Mouse (Mus musculus): ENCODE data around the gene Nat8f2. TPM values are rescaled to one million over a fixed set of nuclear protein-coding genes. Genes with fewer than 3 reads are reported as not detected.
"Not testable (repeated sequence)": the region's sequence is repeated elsewhere in the genome, so short reads cannot be mapped to it uniquely, and the experiment has no call there.

Gene Nat8f2
- polyA plus RNA-seq, 1 experiment from 2014 or later, result not detected

DNA sequence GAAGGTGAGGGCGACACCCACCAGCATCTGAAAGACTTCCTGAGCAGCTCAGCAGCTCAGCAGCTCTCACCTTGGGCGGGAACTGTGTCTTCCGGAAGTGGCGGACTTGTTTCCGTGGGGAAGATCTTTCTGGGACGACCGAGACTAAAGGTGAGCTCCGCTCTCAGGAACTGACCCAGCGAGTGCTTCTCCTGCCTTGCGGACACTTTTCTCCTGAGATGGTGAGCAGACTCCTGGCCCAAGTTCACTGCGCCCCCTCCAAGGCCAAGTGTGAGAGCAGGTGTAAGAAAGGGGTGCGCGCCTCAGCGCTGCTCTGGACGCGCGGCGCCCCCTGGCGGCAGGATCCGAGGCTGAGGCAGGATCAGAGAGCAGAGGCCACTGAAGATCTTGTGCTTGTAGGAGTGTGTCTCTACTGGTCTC, 35.7 kb upstream of the Nat8f2 start, which contains the start of gene Nat8f4:
Gene Nat8f4 (minus strand): TSS at position 243 of the 420 bp plus-strand sequence.
- H3K9me3 ChIP-seq (replicated peaks; ENCODE audit: control insufficient read depth, low read length); H3K27me3 ChIP-seq (ENCODE audit: control insufficient read depth, insufficient read depth, low read depth, low read length); H3K27ac ChIP-seq (ENCODE audit: low read length); H3K4me1 ChIP-seq (ENCODE audit: control insufficient read depth, low read depth, low read length); H3K9ac ChIP-seq (ENCODE audit: low read depth, low read length); H3K36me3 ChIP-seq (ENCODE audit: control insufficient read depth, insufficient read depth): not testable (repeated sequence)
- Histone ChIP-seq H3K4me2 (ENCODE audit: low read depth, low read length) (peak within 1 kb of the TSS; percentile 48), H3K4me3 (ENCODE audit: low read depth, low read length) (peak within 1 kb of the TSS; percentile 55)
- peak; percentile 71 for ATAC-seq (ENCODE audit: low read depth)
- 11% methylated on average over 20 of the region's 20 CpGs for WGBS (ENCODE audit: insufficient replicate concordance)

DNA sequence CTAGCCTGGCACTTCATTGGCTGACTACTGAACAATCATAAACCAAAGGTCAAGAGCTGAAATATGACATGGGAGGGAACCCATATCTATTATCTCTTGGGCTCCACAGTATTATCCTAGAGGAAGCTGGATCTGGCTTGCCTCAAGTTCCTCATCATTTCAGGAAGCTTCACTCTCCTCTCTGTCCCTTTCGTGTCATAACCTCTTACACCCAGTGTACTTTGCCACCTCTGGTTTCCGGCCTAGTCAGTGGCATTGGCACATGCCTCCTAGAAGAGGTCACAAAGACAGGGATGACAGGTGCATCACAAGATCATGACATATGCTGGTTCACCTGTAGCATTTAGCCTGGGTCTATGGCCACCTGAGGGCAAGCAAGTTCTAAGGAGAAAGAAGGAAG, 33.3 kb upstream of the Nat8f2 start:
- Histone ChIP-seq H3K4me1 (ENCODE audit: control insufficient read depth, low read depth, low read length) (no peaks in the 10 kb centered on the region), H3K9me3 (replicated peaks; ENCODE audit: control insufficient read depth, low read length) (no peaks in the 10 kb centered on the region), H3K36me3 (ENCODE audit: control insufficient read depth, insufficient read depth) (no peaks in the 10 kb centered on the region), H3K27ac (ENCODE audit: low read length) (no peak overlapping the region), H3K4me2 (ENCODE audit: low read depth, low read length) (no peak overlapping the region), H3K9ac (ENCODE audit: low read depth, low read length) (no peak overlapping the region), H3K27me3 (ENCODE audit: control insufficient read depth, insufficient read depth, low read depth, low read length) (no peaks in the 10 kb centered on the region), H3K4me3 (ENCODE audit: low read depth, low read length) (no peak overlapping the region)
- WGBS (ENCODE audit: insufficient replicate concordance), result 60% methylated on average over 2 of the region's 2 CpGs
- ATAC-seq (ENCODE audit: low read depth), result no peak

DNA sequence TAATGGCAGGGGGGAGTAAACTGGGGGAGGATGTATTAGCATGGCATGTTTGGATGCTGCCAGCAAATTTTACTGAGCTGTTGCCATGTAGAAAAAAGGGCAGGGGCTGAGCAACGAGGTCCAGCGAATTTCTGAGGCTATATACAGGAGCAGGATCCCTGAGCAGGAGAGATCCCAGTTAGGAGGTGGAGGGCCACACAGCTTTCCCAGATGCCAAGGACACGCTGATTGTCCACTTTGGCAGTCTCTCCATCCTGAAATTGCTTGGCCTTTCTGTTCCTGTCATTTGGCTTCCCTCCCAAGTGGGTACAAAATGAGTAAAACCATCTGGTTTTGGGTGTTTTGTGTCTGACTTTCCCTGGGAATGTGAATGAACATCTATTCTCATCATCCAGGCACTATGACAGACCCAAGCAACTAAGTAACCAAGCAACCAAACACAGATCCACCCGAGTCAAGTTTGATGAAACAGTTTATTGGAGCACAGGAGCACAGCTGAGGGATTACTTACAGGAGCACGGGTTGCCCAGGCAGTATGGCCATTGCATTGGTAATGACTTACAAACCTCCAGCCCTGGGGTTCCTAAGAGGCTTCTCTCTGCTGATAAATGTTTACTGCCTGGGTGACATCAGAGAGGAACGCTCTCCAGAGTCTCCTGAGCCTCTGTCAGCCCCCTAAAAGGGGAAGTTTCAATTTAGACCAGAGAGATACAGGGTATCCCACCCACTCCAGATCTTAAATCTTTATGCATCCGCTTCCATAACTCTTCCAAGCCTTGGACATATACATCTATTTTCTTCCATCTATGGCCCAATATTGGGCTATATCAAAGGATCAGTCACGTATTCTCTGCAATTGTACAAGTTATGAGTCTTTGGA, 29.9 kb upstream of the Nat8f2 start:
- H3K4me3 ChIP-seq (ENCODE audit: low read depth, low read length); H3K9ac ChIP-seq (ENCODE audit: low read depth, low read length); ATAC-seq (ENCODE audit: low read depth); H3K9me3 ChIP-seq (replicated peaks; ENCODE audit: control insufficient read depth, low read length); H3K4me2 ChIP-seq (ENCODE audit: low read depth, low read length); H3K27me3 ChIP-seq (ENCODE audit: control insufficient read depth, insufficient read depth, low read depth, low read length); H3K4me1 ChIP-seq (ENCODE audit: control insufficient read depth, low read depth, low read length); H3K27ac ChIP-seq (ENCODE audit: low read length); H3K36me3 ChIP-seq (ENCODE audit: control insufficient read depth, insufficient read depth): not testable (repeated sequence)
- WGBS (ENCODE audit: insufficient replicate concordance), result 43% methylated on average over 7 of the region's 8 CpGs

DNA sequence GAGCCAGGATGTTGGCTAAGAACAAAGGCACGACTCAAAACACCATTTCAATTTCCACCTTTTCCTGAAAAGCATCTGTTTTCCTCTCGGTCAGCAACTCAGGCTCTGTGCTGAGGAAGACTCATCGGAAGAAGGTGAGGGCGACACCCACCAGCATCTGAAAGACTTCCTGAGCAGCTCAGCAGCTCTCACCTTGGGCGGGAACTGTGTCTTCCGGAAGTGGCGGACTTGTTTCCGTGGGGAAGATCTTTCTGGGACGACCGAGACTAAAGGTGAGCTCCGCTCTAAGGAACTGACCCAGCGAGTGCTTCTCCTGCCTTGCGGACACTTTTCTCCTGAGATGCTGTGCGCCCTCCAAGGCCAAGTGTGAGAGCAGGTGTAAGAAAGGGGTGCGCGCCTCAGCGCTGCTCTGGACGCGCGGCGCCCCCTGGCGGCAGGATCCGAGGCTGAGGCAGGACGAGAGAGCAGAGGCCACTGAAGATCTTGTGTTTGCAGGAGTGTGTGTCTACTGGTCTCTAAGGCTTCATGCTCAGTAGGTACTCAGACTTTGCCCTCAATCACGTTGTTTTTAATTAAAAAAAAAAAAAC, 26.2 kb upstream of the Nat8f2 start:
- H3K27ac ChIP-seq (ENCODE audit: low read length); H3K36me3 ChIP-seq (ENCODE audit: control insufficient read depth, insufficient read depth); H3K27me3 ChIP-seq (ENCODE audit: control insufficient read depth, insufficient read depth, low read depth, low read length); H3K4me3 ChIP-seq (ENCODE audit: low read depth, low read length); H3K9ac ChIP-seq (ENCODE audit: low read depth, low read length); H3K4me2 ChIP-seq (ENCODE audit: low read depth, low read length); H3K4me1 ChIP-seq (ENCODE audit: control insufficient read depth, low read depth, low read length); H3K9me3 ChIP-seq (replicated peaks; ENCODE audit: control insufficient read depth, low read length); ATAC-seq (ENCODE audit: low read depth): not testable (repeated sequence)
- 68% methylated on average over 25 of the region's 25 CpGs for WGBS (ENCODE audit: insufficient replicate concordance)

DNA sequence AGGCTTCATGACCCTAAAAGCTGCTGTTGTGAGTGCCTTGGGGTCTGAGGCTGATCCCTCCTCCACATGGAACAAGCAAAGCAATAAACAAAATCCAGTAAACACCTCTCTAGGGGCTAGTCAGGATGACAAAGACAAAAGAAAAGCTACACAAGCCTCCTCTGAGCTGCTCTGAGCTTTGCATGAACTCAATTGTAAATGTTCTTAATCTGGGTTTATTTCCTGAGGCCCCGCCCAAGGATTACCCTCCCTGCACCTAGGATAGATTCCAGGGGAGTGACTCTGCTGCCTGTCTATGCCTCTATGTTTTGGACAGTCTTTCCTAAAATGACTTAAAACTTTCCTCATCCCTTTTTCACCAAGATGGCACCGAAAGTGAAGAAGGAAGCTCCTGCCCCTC, 20.0 kb upstream of the Nat8f2 start:
- 61% methylated on average over 2 of the region's 2 CpGs for WGBS (ENCODE audit: insufficient replicate concordance)
- Histone ChIP-seq H3K4me3 (ENCODE audit: low read depth, low read length) (no peak overlapping the region), H3K9ac (ENCODE audit: low read depth, low read length) (no peak overlapping the region), H3K27me3 (ENCODE audit: control insufficient read depth, insufficient read depth, low read depth, low read length) (no peaks in the 10 kb centered on the region), H3K4me2 (ENCODE audit: low read depth, low read length) (no peak overlapping the region), H3K9me3 (replicated peaks; ENCODE audit: control insufficient read depth, low read length) (no peaks in the 10 kb centered on the region), H3K27ac (ENCODE audit: low read length) (no peak overlapping the region), H3K36me3 (ENCODE audit: control insufficient read depth, insufficient read depth) (no peaks in the 10 kb centered on the region), H3K4me1 (ENCODE audit: control insufficient read depth, low read depth, low read length) (no peaks in the 10 kb centered on the region)
- ATAC-seq (ENCODE audit: low read depth), result no peak

DNA sequence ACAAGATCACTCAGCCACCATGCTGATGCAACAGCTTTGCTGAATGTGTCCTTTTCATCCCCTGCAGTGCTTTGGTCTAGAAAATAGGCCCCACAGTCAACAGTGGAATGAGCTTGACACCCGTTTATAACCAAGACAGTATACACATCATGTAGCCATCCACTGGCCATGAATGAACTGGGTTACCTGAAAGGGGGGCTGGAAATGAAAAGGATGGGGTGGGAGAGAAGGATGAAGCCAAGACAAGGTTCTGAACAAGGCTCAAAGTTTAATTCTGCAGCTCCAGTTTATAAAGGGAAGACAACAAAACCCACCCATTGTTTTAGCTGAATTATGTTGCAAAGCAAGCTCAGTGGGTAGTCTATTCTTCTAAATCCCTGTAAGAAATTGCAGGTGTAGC, 15.4 kb upstream of the Nat8f2 start:
- Histone ChIP-seq H3K4me3 (ENCODE audit: low read depth, low read length) (no peak overlapping the region), H3K9me3 (replicated peaks; ENCODE audit: control insufficient read depth, low read length) (no peaks in the 10 kb centered on the region; the same call in 1 of the 2 replicates), H3K4me2 (ENCODE audit: low read depth, low read length) (no peak overlapping the region), H3K9ac (ENCODE audit: low read depth, low read length) (no peak overlapping the region), H3K27me3 (ENCODE audit: control insufficient read depth, insufficient read depth, low read depth, low read length) (no peaks in the 10 kb centered on the region), H3K27ac (ENCODE audit: low read length) (no peak overlapping the region), H3K36me3 (ENCODE audit: control insufficient read depth, insufficient read depth) (no peaks in the 10 kb centered on the region), H3K4me1 (ENCODE audit: control insufficient read depth, low read depth, low read length) (no peaks in the 10 kb centered on the region)
- no peak for ATAC-seq (ENCODE audit: low read depth)
- WGBS (ENCODE audit: insufficient replicate concordance), result 51% methylated on average over 1 of the region's 1 CpGs

DNA sequence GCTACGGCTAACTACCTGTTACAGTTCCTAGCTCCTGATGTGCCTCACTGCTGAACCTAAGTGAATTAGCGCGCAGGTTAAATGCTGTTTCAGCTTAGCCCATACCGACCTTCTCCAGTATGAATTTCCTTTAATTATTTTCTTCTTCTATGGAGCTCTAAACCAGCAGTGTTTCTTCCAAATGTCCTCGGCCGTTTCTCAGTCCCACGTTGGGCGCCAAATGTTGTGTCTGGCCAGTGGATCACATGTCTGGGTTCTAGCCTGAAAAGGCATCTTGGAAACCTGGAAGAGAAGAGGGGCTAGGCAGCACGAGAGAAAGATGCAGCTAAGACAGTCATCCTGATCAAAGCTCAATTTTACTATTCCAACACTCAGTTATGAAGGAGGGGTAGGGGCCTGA, 14.3 kb upstream of the Nat8f2 start:
- not testable (repeated sequence) for H3K9ac ChIP-seq (ENCODE audit: low read depth, low read length); H3K4me2 ChIP-seq (ENCODE audit: low read depth, low read length); H3K9me3 ChIP-seq (replicated peaks; ENCODE audit: control insufficient read depth, low read length); ATAC-seq (ENCODE audit: low read depth); H3K27me3 ChIP-seq (ENCODE audit: control insufficient read depth, insufficient read depth, low read depth, low read length); H3K27ac ChIP-seq (ENCODE audit: low read length); H3K36me3 ChIP-seq (ENCODE audit: control insufficient read depth, insufficient read depth); H3K4me3 ChIP-seq (ENCODE audit: low read depth, low read length); H3K4me1 ChIP-seq (ENCODE audit: control insufficient read depth, low read depth, low read length)
- WGBS (ENCODE audit: insufficient replicate concordance), result 64% methylated on average over 9 of the region's 9 CpGs

DNA sequence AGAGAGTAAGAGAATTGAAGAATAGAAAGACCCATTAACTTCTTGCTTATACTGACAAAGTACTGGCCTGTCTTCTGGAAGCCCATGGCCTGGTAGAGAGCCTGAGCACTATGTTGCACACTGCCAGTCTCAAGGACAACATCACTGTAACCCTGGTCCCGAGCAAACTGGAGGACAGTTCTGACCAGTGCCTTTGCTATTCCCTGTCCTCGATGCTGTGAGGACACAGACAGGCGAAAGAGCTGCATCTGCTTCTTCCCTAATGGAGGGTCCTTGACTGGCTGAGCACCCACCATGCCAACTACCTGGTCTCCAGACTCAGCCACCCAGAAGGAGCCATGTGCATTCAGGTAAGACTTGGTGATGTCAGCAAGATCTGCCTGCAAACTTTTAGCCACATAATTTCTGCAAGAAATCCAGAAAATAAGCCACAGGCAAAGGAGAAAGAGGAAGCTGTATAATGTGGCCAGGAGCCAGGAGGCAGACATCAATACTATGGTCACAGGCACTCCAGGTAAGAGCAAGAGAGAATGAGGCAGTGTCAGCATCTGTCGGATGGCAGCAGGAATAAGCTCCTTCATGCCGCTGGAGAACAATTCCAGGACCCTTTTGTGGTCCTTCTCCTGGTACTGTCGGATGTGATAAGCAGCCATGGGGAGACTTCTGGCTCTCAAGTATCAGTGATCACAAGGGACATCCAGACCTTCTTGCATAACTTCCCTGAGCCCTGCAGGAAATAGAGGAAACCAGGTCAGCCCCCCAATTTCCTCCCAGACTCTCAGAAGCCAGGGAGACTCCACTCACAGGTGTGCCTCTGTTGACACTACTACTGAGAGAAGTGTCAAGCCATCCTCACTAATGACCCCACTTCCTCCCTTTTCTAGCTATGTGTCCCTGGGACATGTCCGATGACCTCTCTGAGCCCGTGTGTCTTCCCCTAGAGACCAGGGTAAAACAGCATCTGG, 950 bp downstream of the Nat8f2 start:
- Histone ChIP-seq H3K9ac (ENCODE audit: low read depth, low read length) (no peak overlapping the region), H3K4me2 (ENCODE audit: low read depth, low read length) (no peak overlapping the region), H3K4me1 (ENCODE audit: control insufficient read depth, low read depth, low read length) (no peaks in the 10 kb centered on the region), H3K36me3 (ENCODE audit: control insufficient read depth, insufficient read depth) (no peaks in the 10 kb centered on the region), H3K4me3 (ENCODE audit: low read depth, low read length) (no peak overlapping the region), H3K9me3 (replicated peaks; ENCODE audit: control insufficient read depth, low read length) (no peaks in the 10 kb centered on the region), H3K27me3 (ENCODE audit: control insufficient read depth, insufficient read depth, low read depth, low read length) (no peaks in the 10 kb centered on the region), H3K27ac (ENCODE audit: low read length) (no peak overlapping the region)
- 40% methylated on average over 8 of the region's 8 CpGs for WGBS (ENCODE audit: insufficient replicate concordance)
- no peak for ATAC-seq (ENCODE audit: low read depth)

All from liver, embryonic 16.5 days (tissue).